Mouse (Mus musculus) thymus, postnatal 25 days (tissue): ENCODE measurements around the gene Svs1.
"Not testable (repeated sequence)": the region's sequence is repeated elsewhere in the genome, so short reads cannot be mapped to it uniquely, and the experiment has no call there.

Experiments used
- DNase-seq: peaks from one replicate; pipeline ENCODE4 v3.0.0; 2022

The Svs1 gene

GRCm38 (mm10) chr6:48986444-48986990, at the start of gene Svs1:
Gene Svs1 (plus strand): TSS chr6:48986861.
- DNase-seq = no peak

- DNase-seq = no peak
These were observed 37.1 kb upstream of the Svs1 start for GRCm38 (mm10) chr6:48949596-48949995.

GRCm38 (mm10) chr6:48950676-48951075, 36.0 kb upstream of the Svs1 start:
- DNase-seq = no peak

- DNase-seq = no peak
These were observed 35.0 kb upstream of the Svs1 start for GRCm38 (mm10) chr6:48951630-48952029.

- no peak for DNase-seq
These were observed 33.4 kb upstream of the Svs1 start for GRCm38 (mm10) chr6:48953220-48953619.

- no peak for DNase-seq
These were observed 32.5 kb upstream of the Svs1 start for GRCm38 (mm10) chr6:48954211-48954610.

GRCm38 (mm10) chr6:48954946-48955345, 31.7 kb upstream of the Svs1 start:
- DNase-seq = peak; percentile 29

GRCm38 (mm10) chr6:48956785-48957184, 29.9 kb upstream of the Svs1 start:
- DNase-seq = no peak

GRCm38 (mm10) chr6:48958053-48958452, 28.6 kb upstream of the Svs1 start:
- no peak for DNase-seq

- not testable (repeated sequence) for DNase-seq
These were observed 27.5 kb upstream of the Svs1 start for GRCm38 (mm10) chr6:48959151-48959550.

GRCm38 (mm10) chr6:48966696-48967095, 20.0 kb upstream of the Svs1 start:
- not testable (repeated sequence) for DNase-seq

GRCm38 (mm10) chr6:48967868-48968267, 18.8 kb upstream of the Svs1 start:
- no peak for DNase-seq

- no peak for DNase-seq
These were observed 12.0 kb upstream of the Svs1 start, which contains the start of gene Doxl2 for GRCm38 (mm10) chr6:48974663-48975062. Gene Doxl2 (plus strand): TSS chr6:48974963.

GRCm38 (mm10) chr6:48979616-48980015, 7.0 kb upstream of the Svs1 start:
- no peak for DNase-seq

GRCm38 (mm10) chr6:48982305-48982704, 4.4 kb upstream of the Svs1 start:
- no peak for DNase-seq

- no peak for DNase-seq
These were observed 3.3 kb downstream of the Svs1 start for GRCm38 (mm10) chr6:48989971-48990370.

- no peak for DNase-seq
These were observed 5.3 kb downstream of the Svs1 start for GRCm38 (mm10) chr6:48991991-48992390.

- DNase-seq = no peak
These were observed 11.5 kb downstream of the Svs1 start for GRCm38 (mm10) chr6:48998186-48998585.

- no peak for DNase-seq
These were observed 12.1 kb downstream of the Svs1 start for GRCm38 (mm10) chr6:48998796-48999195.

- no peak for DNase-seq
These were observed 16.7 kb downstream of the Svs1 start for GRCm38 (mm10) chr6:49003381-49003780.

- DNase-seq = peak; percentile 64
These were observed 21.3 kb downstream of the Svs1 start for GRCm38 (mm10) chr6:49007981-49008380.

GRCm38 (mm10) chr6:49008420-49009160, 21.9 kb downstream of the Svs1 start:
- DNase-seq = no peak

- no peak for DNase-seq
These were observed 22.5 kb downstream of the Svs1 start for GRCm38 (mm10) chr6:49009161-49009555.

- DNase-seq = no peak
These were observed 23.0 kb downstream of the Svs1 start for GRCm38 (mm10) chr6:49009665-49010064.

GRCm38 (mm10) chr6:49011191-49011590, 24.5 kb downstream of the Svs1 start:
- DNase-seq = no peak
